Mouse (Mus musculus): Measurements from ENCODE around the gene Rbm17. TPM values are rescaled to one million over a fixed set of nuclear protein-coding genes. Genes with fewer than 3 reads are reported as not detected.

Gene Rbm17
- polyA plus RNA-seq, 1 experiment from 2014 or later = 140 TPM

DNA sequence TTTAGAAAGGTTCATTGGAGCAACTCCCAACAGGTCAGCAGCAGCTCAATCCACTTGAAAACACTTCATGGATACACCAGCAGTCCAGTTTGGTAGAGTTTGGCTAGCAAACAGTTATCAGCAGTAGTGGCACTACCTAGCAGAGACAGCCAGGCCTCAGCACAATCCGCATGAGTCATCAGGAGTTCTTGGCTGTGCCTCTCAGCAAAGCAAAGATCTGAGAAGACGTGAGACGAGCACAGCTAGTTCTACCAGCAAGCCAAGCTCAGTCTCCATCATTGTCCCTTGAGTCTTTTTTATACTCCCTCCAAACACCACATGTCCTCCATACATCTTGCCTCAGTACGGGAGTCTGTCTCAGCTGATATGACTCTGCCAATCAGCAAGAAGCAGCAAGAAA lies 24.6 kb downstream of the Rbm17 start:
- no peak overlapping the region for H3K4me3 ChIP-seq
- no peak for ATAC-seq (replicated peaks)
- H3K27ac ChIP-seq (replicated peaks) = no peak overlapping the region
- peaks cover 21% of the 10 kb centered on the region for H3K36me3 ChIP-seq
- H3K4me1 ChIP-seq = no peaks in the 10 kb centered on the region
- 95% methylated on average over 4 of the region's 4 CpGs for WGBS
- H3K9ac ChIP-seq (replicated peaks) = no peak overlapping the region
- no peaks in the 10 kb centered on the region for H3K27me3 ChIP-seq
- no peak overlapping the region for H3K4me2 ChIP-seq (replicated peaks)
- H3K9me3 ChIP-seq = no peaks in the 10 kb centered on the region

DNA sequence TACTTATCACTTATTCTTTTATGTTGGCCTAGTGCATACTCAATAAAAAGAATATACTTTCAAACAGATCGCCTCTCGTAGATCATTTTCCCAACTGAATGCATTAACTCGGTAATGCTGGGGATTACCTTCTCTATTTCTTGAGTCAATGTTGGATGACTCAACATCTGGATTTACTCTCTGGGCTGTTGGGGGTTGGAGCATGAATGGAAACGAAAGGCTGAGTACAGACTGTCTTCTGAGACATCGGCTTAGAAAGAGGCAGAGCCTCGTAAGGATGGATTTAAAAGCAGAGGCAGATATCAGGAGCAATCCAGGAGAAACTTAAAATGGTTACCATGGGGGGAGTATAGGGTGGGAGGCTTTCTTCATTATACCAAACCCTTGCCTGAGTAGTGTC lies 25.8 kb downstream of the Rbm17 start:
- ATAC-seq (replicated peaks) = no peak
- no peaks in the 10 kb centered on the region for H3K27me3 ChIP-seq
- H3K27ac ChIP-seq (replicated peaks) = no peak overlapping the region
- peaks cover 11% of the 10 kb centered on the region for H3K36me3 ChIP-seq
- H3K4me1 ChIP-seq = no peaks in the 10 kb centered on the region
- H3K4me2 ChIP-seq (replicated peaks) = no peak overlapping the region
- no peaks in the 10 kb centered on the region for H3K9me3 ChIP-seq
- H3K9ac ChIP-seq (replicated peaks) = no peak overlapping the region
- WGBS = 93% methylated on average over 6 of the region's 6 CpGs
- H3K4me3 ChIP-seq = no peak overlapping the region

DNA sequence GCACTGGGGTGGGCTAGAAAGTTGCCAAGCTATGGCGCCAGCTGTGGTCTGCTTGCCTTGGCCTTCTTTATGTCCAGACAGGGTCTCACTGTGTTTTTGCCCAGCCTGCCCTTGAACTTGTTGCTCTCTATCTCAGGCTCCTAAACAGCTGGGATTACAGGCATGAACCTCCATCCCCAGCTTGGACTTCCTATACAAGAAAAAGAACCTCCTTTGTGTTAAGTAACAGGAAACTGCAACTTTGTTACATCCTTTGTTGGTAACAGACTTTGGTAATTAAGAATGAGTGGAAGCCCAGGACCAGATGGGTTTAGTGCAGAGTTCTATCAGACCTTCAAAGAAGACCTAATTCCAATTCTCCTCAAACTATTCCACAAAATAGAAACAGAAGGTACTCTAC lies 30.3 kb downstream of the Rbm17 start:
- H3K4me1 ChIP-seq = no peaks in the 10 kb centered on the region
- 97% methylated on average over 1 of the region's 1 CpGs for WGBS
- no peaks in the 10 kb centered on the region for H3K9me3 ChIP-seq
- no peak overlapping the region for H3K9ac ChIP-seq (replicated peaks)
- no peaks in the 10 kb centered on the region for H3K27me3 ChIP-seq
- no peaks in the 10 kb centered on the region for H3K36me3 ChIP-seq
- no peak overlapping the region for H3K27ac ChIP-seq (replicated peaks)
- no peak overlapping the region for H3K4me2 ChIP-seq (replicated peaks)
- H3K4me3 ChIP-seq = no peak overlapping the region
- no peak for ATAC-seq (replicated peaks)

DNA sequence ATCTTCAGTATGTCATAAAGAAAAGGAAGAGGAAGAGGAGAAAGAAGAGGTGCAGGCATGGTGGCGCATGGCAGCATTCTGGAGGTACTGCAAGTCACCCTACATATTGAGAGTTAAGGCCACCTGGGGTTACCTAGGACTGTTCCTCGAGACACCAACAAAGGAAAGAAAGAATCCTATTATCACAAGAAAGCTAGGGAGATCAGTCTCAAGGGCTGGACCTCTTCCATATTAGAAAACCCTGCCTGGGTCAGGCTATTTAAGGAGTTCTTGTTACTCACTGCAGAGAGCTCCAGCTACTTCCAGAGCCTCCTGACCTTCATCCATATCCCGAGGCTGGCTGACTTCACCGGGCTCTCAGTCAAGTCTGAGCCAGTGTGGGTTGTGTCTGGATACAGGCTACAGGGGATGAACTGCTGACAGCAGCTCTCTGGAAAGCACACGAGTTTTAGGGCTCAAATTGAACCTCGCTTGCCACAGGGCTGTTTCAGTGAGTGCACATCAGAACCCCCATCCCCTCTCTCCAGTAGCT lies 32.9 kb downstream of the Rbm17 start:
- Histone ChIP-seq H3K4me2 (replicated peaks) (no peak overlapping the region), H3K27ac (replicated peaks) (no peak overlapping the region), H3K4me3 (no peak overlapping the region), H3K9ac (replicated peaks) (no peak overlapping the region), H3K27me3 (no peaks in the 10 kb centered on the region), H3K36me3 (no peaks in the 10 kb centered on the region), H3K9me3 (no peaks in the 10 kb centered on the region), H3K4me1 (no peaks in the 10 kb centered on the region)
- no peak for ATAC-seq (replicated peaks)
- WGBS = 47% methylated on average over 6 of the region's 6 CpGs

DNA sequence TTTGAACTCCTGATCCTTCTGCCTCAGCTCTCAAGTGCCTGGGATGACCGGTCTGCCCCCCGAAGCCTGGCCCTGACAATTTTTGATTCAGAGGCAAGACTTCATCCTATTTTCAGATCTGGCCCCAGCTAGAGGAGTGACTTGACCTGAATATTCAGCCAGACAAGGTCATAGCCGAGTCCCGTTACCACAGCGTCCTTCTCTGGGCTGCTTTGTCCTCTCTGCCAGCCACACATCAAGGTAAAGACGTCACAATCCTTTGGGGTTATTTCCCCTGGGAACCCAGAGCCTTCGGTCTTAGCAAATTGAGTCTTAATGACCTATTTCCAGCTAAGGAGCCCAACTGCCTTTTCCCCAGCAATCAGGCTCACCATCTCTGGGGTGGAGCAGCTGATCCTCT lies 35.5 kb downstream of the Rbm17 start:
- Histone ChIP-seq H3K27ac (replicated peaks) (no peak overlapping the region), H3K4me2 (replicated peaks) (no peak overlapping the region), H3K4me3 (no peak overlapping the region), H3K27me3 (no peaks in the 10 kb centered on the region), H3K36me3 (no peaks in the 10 kb centered on the region), H3K4me1 (no peaks in the 10 kb centered on the region), H3K9ac (replicated peaks) (no peak overlapping the region), H3K9me3 (no peaks in the 10 kb centered on the region)
- 92% methylated on average over 7 of the region's 7 CpGs for WGBS
- no peak for ATAC-seq (replicated peaks)

DNA sequence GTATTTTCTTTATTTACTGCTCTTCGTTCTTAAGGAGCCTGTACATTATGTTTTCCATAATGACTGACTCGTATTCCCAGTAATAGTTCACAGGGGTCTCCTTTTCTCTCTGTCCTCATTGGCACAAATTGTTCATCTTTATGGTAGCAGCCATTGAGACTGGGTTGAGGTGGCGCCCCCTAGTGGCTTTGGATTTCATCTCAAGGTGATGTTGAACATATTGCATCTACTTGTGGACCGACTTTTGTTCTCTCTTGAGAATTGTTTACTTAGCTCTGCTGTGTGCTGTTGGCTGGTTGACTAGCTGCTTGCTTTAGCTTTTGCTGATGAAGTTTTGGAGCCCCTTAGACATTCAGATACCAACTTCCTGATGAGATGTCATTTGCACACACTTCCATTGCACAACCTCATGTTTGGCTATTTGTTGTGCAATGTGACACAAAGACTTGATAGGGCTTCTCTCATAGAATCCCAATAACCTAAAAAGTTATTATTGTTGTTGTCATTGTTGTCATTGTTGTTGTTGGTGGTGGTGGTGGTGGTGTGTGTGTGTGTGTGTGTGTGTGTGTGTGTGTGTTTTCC lies 36.1 kb downstream of the Rbm17 start:
- 69% methylated on average over 4 of the region's 4 CpGs for WGBS
- Histone ChIP-seq H3K27me3 (no peaks in the 10 kb centered on the region), H3K9me3 (no peaks in the 10 kb centered on the region), H3K9ac (replicated peaks) (no peak overlapping the region), H3K27ac (replicated peaks) (no peak overlapping the region), H3K4me1 (no peaks in the 10 kb centered on the region), H3K4me2 (replicated peaks) (no peak overlapping the region), H3K4me3 (no peak overlapping the region), H3K36me3 (no peaks in the 10 kb centered on the region)
- no peak for ATAC-seq (replicated peaks)

DNA sequence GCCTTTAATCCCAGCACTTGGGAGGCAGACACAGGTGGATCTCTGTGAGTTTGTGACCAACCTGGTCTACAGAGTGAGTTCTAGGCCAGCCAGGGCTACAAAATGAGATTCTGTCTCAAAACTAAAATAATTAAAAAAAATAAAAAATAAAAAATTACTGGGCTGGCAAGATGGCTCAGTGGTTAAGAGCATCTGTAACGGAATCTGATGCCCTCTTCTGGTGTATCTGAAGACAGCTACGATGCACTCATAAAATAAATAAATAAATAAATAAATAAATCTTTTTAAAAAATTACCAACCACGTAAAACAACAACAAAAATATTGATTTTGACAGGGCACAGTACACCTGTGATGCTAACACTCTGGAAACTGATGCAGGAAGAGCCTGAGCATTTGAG lies 37.1 kb downstream of the Rbm17 start:
- ATAC-seq (replicated peaks) = no peak
- WGBS = 83% methylated on average over 3 of the region's 3 CpGs

DNA sequence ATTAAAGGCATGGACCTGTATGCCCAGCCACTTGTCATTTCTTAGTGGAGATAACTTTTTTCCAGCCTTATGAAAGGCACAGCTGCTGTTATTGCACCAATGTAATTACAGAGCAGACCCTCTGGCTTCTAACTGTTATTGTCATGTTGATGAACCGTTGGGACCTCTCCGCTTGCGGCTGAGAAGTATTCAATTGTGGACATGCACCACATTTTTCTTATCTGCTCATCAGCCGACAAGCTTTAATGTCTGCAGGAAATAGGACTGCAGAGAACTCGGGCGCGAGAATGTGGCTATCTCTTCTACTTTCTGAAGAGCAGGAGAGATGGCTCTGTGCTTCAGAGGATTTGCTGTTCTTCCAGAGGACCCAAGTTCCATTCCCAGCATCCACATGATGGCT lies 37.7 kb downstream of the Rbm17 start:
- H3K9ac ChIP-seq (replicated peaks) = no peak overlapping the region
- no peak for ATAC-seq (replicated peaks)
- WGBS = 73% methylated on average over 7 of the region's 7 CpGs

More for the DNA sequence above, 37.1 kb downstream of the Rbm17 start:
- H3K4me2 ChIP-seq (replicated peaks) = no peak overlapping the region
- no peak overlapping the region for H3K9ac ChIP-seq (replicated peaks)
- H3K36me3 ChIP-seq = no peaks in the 10 kb centered on the region
- no peaks in the 10 kb centered on the region for H3K9me3 ChIP-seq
- H3K4me1 ChIP-seq = no peaks in the 10 kb centered on the region
- H3K4me3 ChIP-seq = no peak overlapping the region
- no peaks in the 10 kb centered on the region for H3K27me3 ChIP-seq
- no peak overlapping the region for H3K27ac ChIP-seq (replicated peaks)

DNA sequence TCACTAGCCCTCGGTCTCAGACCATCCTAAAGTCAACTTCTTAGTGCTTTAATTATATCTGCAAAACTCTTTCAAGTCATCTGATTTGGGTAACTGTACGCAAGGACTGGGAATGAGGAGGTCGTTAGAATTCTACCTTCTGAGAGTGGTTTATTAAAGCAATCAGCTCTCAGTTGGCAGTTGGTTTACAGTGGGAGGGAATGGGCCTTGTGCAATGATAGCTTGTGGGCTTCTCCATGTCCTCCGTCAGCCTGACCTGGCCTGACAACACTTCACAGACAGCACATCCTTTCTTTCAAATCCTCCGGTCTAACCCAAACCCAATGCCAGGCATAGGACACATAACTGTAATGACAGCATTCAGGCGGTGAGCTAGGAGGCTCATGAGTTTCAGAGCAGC lies 39.2 kb downstream of the Rbm17 start:
- Histone ChIP-seq H3K4me1 (no peaks in the 10 kb centered on the region), H3K9me3 (no peaks in the 10 kb centered on the region), H3K4me2 (replicated peaks) (no peak overlapping the region), H3K4me3 (no peak overlapping the region), H3K27me3 (no peaks in the 10 kb centered on the region), H3K9ac (replicated peaks) (no peak overlapping the region), H3K36me3 (no peaks in the 10 kb centered on the region), H3K27ac (replicated peaks) (no peak overlapping the region)
- no peak for ATAC-seq (replicated peaks)
- WGBS = 90% methylated on average over 6 of the region's 6 CpGs

More for the DNA sequence above, 37.7 kb downstream of the Rbm17 start:
- no peaks in the 10 kb centered on the region for H3K9me3 ChIP-seq
- H3K27me3 ChIP-seq = no peaks in the 10 kb centered on the region
- H3K36me3 ChIP-seq = no peaks in the 10 kb centered on the region
- no peak overlapping the region for H3K4me3 ChIP-seq
- no peak overlapping the region for H3K27ac ChIP-seq (replicated peaks)
- no peak overlapping the region for H3K4me2 ChIP-seq (replicated peaks)
- no peaks in the 10 kb centered on the region for H3K4me1 ChIP-seq

DNA sequence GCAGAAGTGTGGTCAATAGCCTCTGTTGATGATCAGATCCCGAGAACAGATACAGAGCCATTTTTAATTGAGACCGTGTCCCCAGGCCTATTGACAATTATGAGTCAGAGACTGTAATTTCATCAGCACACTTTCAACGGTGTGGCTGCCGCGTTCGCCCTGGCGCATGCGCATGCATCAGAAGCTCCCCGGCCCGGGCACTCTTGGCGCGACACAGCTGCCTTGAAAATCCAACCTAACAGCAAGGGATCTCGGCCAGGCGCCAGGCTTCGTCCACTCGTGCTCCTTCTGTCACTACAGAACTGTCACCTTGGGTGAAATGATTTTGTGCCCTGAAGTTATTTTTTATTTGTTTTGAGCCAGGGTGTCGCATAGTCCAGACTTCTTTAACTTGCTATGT lies 40.7 kb downstream of the Rbm17 start:
- Histone ChIP-seq H3K27ac (replicated peaks) (no peak overlapping the region), H3K9ac (replicated peaks) (no peak overlapping the region), H3K4me3 (no peak overlapping the region), H3K9me3 (no peaks in the 10 kb centered on the region), H3K36me3 (no peaks in the 10 kb centered on the region), H3K4me1 (no peaks in the 10 kb centered on the region), H3K4me2 (replicated peaks) (no peak overlapping the region), H3K27me3 (no peaks in the 10 kb centered on the region)
- WGBS = 92% methylated on average over 17 of the region's 17 CpGs
- ATAC-seq (replicated peaks) = no peak

DNA sequence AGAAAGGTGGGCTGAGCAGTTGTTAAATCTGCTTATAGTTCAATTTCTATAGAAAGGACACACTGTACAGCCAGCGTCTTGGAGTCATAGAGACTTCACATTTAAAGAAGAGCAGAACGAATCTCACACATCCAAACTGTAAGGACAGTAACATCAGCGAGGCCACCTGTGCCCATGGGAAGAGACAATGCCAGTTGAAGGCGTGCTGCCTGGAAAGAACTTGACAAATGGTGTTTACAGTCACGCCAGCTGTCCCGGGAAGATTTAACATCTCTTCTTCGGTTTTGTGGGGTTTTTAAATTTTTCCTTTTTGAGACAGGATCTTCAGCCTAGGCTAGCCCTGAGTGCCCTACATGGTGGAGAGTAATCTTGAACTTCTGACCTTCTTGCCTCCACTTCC lies 45.3 kb downstream of the Rbm17 start:
- Histone ChIP-seq H3K4me1 (peaks cover 5% of the 10 kb centered on the region; the same call in 1 of the 2 replicates), H3K9me3 (no peaks in the 10 kb centered on the region), H3K27me3 (peaks cover 11% of the 10 kb centered on the region), H3K9ac (replicated peaks) (no peak overlapping the region), H3K4me2 (replicated peaks) (no peak overlapping the region), H3K27ac (replicated peaks) (no peak overlapping the region), H3K36me3 (no peaks in the 10 kb centered on the region), H3K4me3 (no peak overlapping the region)
- no peak for ATAC-seq (replicated peaks)
- 79% methylated on average over 7 of the region's 7 CpGs for WGBS

DNA sequence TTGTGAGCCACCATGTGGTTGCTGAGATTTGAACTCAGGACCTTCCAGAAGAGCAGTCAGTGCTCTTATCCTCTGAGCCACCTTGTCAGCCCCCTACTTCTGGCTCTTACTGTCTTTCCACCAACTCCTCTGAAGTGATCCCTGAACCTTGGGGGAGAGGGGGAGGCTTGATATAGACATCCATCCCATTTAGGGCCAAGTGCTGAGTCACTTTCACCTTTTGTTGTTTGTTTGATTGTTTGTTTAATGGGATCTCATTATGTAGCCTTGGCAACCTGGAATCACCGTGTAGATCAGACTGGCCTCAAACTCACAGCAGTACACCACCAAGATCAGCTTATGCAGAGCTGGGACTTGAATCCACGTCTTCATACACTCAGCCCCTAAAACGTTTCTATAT lies 46.7 kb downstream of the Rbm17 start:
- H3K4me2 ChIP-seq (replicated peaks) = no peak overlapping the region
- H3K4me3 ChIP-seq = no peak overlapping the region
- peaks cover 18% of the 10 kb centered on the region for H3K4me1 ChIP-seq
- WGBS = 50% methylated on average over 3 of the region's 3 CpGs
- no peak overlapping the region for H3K9ac ChIP-seq (replicated peaks)
- H3K27me3 ChIP-seq = peaks cover 20% of the 10 kb centered on the region
- no peak overlapping the region for H3K27ac ChIP-seq (replicated peaks)
- no peaks in the 10 kb centered on the region for H3K36me3 ChIP-seq
- no peak for ATAC-seq (replicated peaks)
- no peaks in the 10 kb centered on the region for H3K9me3 ChIP-seq

DNA sequence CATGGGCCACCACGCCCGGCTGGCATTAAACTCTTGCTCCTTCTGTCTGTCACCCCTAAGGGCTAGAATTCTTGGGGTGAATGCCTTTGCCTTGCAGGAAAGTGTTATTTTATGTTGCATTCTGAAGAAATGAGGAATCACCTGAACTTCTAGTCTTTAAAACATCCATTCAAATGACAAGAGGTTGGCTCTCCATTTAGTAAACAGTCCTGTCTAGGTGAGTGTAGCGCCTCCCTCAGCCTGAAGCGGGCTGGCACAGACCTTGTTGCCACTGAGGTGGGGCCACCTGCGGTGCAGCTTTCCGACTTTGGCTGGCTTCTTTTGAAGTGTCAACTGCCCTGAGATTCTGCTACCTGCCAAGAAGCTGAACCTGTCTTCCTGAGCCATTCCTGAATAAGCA lies 48.6 kb downstream of the Rbm17 start:
- H3K9me3 ChIP-seq = no peaks in the 10 kb centered on the region
- peaks cover 20% of the 10 kb centered on the region for H3K27me3 ChIP-seq
- no peak overlapping the region for H3K4me3 ChIP-seq
- H3K27ac ChIP-seq (replicated peaks) = no peak overlapping the region
- no peak for ATAC-seq (replicated peaks)
- H3K36me3 ChIP-seq = no peaks in the 10 kb centered on the region
- no peak overlapping the region for H3K9ac ChIP-seq (replicated peaks)
- 58% methylated on average over 6 of the region's 6 CpGs for WGBS
- H3K4me2 ChIP-seq (replicated peaks) = no peak overlapping the region
- H3K4me1 ChIP-seq = peaks cover 18% of the 10 kb centered on the region

Data from forebrain, embryonic 15.5 days (tissue).